Mouse (Mus musculus) brown adipose tissue, adult 24 weeks (tissue): ENCODE measurements around the gene Ndn. TPM values are rescaled to one million over a fixed set of nuclear protein-coding genes. Genes with fewer than 3 reads are reported as not detected.

Experiments used
- H3K27ac ChIP-seq: fragments of 200-500 bp; replicated peaks from 2 replicates; pipeline ENCODE4 v1.5.1; 2012; ENCODE audit warnings: low read depth, mild to moderate bottlenecking, low read length
- H3K4me1 ChIP-seq: fragments of 200-500 bp; 2 replicates; pipeline ENCODE4 v1.6.1; 2012; ENCODE audit warnings: low read length, mixed read lengths; ENCODE audit not compliant: control insufficient read depth, insufficient read depth, insufficient read length
- H3K4me3 ChIP-seq: fragments of 200-500 bp; 2 replicates; pipeline ENCODE4 v1.5.1; 2012; ENCODE audit warnings: low read depth, mild to moderate bottlenecking, low read length, moderate library complexity; ENCODE audit not compliant: insufficient read depth
- polyA plus RNA-seq: library from polyadenylated mRNA; stranded (reverse); fragments of >200 nt; gene quantifications from 2 replicates; pipeline ENCODE4 v1.2.4, GENCODE M21; 2012; ENCODE audit not compliant: missing spikeins, insufficient read depth, insufficient read length

Ndn gene
- polyA plus RNA-seq, result 16.8 and 18.7 TPM in 2 replicates

DNA sequence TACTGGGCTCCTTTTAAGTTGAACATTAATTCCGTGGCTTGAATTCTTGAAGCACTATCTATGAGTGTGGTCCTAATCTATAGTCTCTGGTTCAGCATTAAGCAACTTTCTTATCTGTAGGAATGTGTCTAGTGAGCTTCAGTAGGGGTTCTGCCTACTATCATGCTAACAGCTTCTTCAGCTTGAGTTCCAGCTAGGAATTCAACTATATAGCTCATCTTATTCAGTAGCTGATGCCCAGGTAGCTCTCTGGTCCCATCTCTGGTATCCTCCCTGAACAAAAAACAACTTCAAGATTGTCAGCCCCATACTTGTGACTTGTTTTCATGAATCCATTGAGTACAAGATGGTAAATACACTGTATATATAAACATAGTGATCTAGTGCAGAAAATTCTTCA lies at the start of gene Ndn:
Ndn (plus strand) TSS at position 301 of the 400 bp plus-strand sequence.
- no peak within 1 kb of the TSS for H3K27ac ChIP-seq
- no peaks in the 10 kb centered on the region for H3K4me1 ChIP-seq
- H3K4me3 ChIP-seq, result no peak within 1 kb of the TSS

- no peaks in the 10 kb centered on the region for H3K4me1 ChIP-seq
Observed at GRCm38 (mm10) chr7:62302451-62302850, 43.9 kb upstream of the Ndn start.

GRCm38 (mm10) chr7:62306896-62307614 lies 39.3 kb upstream of the Ndn start:
- no peak overlapping the region for H3K4me3 ChIP-seq

More at GRCm38 (mm10) chr7:62302451-62302850, 43.9 kb upstream of the Ndn start:
- no peak overlapping the region for H3K27ac ChIP-seq
- no peak overlapping the region for H3K4me3 ChIP-seq

GRCm38 (mm10) chr7:62316793-62317192 lies 29.6 kb upstream of the Ndn start:
- H3K4me3 ChIP-seq, result no peak overlapping the region
- H3K27ac ChIP-seq, result no peak overlapping the region
- no peaks in the 10 kb centered on the region for H3K4me1 ChIP-seq

More at GRCm38 (mm10) chr7:62306896-62307614, 39.3 kb upstream of the Ndn start:
- H3K4me1 ChIP-seq, result no peaks in the 10 kb centered on the region
- H3K27ac ChIP-seq, result no peak overlapping the region

- Histone ChIP-seq H3K4me3 (no peak overlapping the region), H3K27ac (no peak overlapping the region), H3K4me1 (no peaks in the 10 kb centered on the region)
Observed at GRCm38 (mm10) chr7:62345411-62345810, 958 bp upstream of the Ndn start.

- no peak overlapping the region for H3K27ac ChIP-seq
- H3K4me3 ChIP-seq, result peak overlapping the region; percentile 60
- H3K4me1 ChIP-seq, result no peaks in the 10 kb centered on the region
Observed at GRCm38 (mm10) chr7:62348106-62348803, 1.9 kb downstream of the Ndn start.

- peak overlapping the region; percentile 60 for H3K4me3 ChIP-seq
- no peak overlapping the region for H3K27ac ChIP-seq
- no peaks in the 10 kb centered on the region for H3K4me1 ChIP-seq
Observed at GRCm38 (mm10) chr7:62348804-62349190, 2.4 kb downstream of the Ndn start.

GRCm38 (mm10) chr7:62351266-62351665 lies 4.9 kb downstream of the Ndn start:
- H3K27ac ChIP-seq, result no peak overlapping the region
- H3K4me1 ChIP-seq, result no peaks in the 10 kb centered on the region
- no peak overlapping the region for H3K4me3 ChIP-seq

- Histone ChIP-seq H3K4me3 (no peak overlapping the region), H3K27ac (no peak overlapping the region), H3K4me1 (no peaks in the 10 kb centered on the region)
Observed at GRCm38 (mm10) chr7:62365039-62365636, 18.8 kb downstream of the Ndn start.

DNA sequence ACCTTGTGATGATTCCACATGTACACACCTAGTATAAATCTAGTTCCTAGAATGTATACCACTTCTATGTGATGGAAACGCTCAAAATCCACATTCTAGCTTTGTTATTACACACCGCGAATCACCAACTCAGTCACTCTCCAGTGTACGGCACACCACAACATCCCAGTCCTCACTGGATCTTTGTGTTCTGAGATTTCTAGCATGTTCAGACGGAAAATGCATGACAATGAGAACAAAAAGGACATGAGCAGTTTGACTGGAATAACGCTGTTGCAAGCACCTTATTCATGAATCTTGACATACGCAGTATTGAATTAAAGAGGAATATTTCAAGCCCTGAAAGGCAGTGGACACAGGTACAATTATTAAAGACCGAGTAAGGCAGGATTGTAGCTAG lies 20.4 kb downstream of the Ndn start:
- Histone ChIP-seq H3K4me3 (no peak overlapping the region), H3K4me1 (no peaks in the 10 kb centered on the region), H3K27ac (no peak overlapping the region)

DNA sequence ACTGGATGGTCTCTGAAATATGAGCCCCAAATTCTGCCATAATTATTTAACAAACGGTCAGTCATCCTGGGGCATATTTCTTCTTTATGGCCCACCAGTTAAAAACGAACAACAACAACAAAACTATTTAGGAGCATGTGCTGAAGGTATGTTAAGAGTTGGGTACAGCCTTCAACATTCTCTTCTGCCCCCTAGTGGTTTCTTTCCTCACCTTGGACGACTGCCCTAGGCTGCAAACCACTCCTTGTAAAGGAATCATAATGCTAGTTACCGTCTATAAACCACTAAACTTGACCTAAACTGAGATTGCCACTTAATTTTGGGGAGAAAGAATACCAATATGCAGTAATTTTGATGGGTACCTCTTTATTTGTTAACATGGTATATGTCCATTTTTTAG lies 29.3 kb downstream of the Ndn start:
- Histone ChIP-seq H3K27ac (no peak overlapping the region), H3K4me1 (no peaks in the 10 kb centered on the region), H3K4me3 (no peak overlapping the region)

DNA sequence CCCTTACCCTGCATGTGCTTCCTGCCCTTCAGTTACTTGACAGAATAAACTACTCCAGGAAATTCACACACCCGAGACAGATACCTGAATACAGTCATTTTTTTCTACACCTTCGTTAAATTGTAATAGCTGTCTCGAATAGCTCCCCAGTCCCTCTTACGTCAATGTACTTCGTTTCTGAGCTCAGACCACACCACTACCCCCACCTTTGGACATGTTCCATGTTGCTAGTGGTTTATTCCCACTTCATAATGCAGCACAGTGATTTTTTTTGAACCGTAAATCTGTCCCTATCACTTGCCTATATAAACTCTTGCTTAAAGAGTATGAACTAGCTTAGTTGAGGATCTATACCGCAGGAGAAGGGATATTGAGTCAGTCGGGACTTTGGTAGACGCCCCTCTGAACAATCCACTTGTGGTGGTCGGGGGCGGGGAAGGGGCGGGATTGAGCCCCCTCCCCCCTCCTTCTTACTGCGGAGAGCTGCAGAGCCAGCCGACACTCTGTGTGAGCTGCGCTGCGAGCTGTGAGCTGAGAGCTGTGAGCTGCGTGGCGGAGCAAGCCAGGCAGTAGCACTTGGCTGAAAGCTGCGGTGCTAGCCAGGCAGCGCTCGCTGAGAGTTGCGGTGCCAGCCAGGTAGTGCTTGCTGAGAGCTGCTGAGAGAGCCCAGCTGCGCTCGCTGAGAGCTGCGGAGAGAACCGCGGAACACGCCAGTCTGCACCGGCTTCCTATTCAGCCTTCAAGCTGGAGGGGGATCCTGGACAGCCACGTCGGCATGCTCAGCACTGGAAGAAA lies 30.3 kb downstream of the Ndn start, which contains the start of gene Magel2:
Magel2 (plus strand) TSS at position 501 of the 795 bp plus-strand sequence.
- H3K4me3 ChIP-seq, result peak within 1 kb of the TSS; percentile 46

DNA sequence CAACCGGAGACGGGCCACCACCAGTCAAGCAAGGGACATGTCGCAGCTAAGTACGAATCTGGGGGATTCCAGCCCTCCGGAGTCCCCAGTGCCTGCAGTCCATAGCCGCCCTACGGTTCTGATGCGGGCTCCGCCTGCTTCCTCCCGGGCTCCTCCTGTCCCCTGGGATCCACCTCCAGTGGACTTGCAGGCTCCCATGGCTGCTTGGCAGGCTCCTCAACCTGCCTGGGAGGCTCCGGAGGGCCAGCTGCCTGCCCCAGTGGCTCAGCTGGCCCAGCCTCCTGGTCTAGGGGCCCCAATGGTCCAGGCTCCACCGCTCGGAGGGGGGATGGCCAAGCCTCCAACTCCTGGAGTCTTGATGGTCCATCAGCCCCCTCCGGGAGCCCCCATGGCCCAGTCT lies 30.9 kb downstream of the Ndn start:
- peak overlapping the region; percentile 46 for H3K4me3 ChIP-seq
- H3K27ac ChIP-seq, result no peak overlapping the region
- no peaks in the 10 kb centered on the region for H3K4me1 ChIP-seq

More for the DNA sequence above, 30.3 kb downstream of the Ndn start, which contains the start of gene Magel2:
- Histone ChIP-seq H3K27ac (no peak within 1 kb of the TSS), H3K4me1 (no peaks in the 10 kb centered on the region)

GRCm38 (mm10) chr7:62378529-62378928 lies 32.2 kb downstream of the Ndn start:
- H3K4me1 ChIP-seq, result no peaks in the 10 kb centered on the region
- no peak overlapping the region for H3K27ac ChIP-seq
- H3K4me3 ChIP-seq, result no peak overlapping the region

GRCm38 (mm10) chr7:62382391-62382790 lies 36.0 kb downstream of the Ndn start:
- Histone ChIP-seq H3K4me1 (no peaks in the 10 kb centered on the region), H3K4me3 (no peak overlapping the region), H3K27ac (no peak overlapping the region)
